Mouse (Mus musculus): Measurements from ENCODE around the gene Prr5.

The Prr5 gene

GRCm38 (mm10) chr15:84668938-84669747 lies at the start of gene Prr5:
Gene Prr5 (plus strand): TSS chr15:84669620.
- WGBS: 78% methylated on average over 14 of the region's 14 CpGs

DNA sequence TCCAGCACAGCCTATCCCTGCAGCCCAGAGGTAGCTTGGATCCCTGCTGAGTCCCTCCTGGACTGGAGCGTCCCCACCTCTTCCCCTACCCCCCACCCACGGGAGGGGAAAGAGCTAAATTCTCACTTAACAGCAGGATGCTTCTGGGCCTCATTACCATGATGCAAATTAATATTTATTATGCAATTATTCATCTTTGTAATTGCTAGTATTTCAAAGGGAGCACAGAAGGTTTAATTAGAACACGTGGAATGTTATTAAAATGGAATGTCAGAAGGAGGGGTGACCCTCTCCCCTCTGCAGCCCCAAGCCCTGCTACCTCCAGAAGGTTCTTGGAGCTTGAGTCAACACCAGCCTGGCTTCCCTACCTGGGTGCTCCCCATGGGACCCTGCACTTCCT lies 49.4 kb upstream of the Prr5 start:
- WGBS: 62% methylated on average over 3 of the region's 3 CpGs

- WGBS: 43% methylated on average over 14 of the region's 14 CpGs
These were observed 47.5 kb upstream of the Prr5 start for GRCm38 (mm10) chr15:84621722-84622428.

- 69% methylated on average over 9 of the region's 9 CpGs for WGBS
These were observed 44.5 kb upstream of the Prr5 start for GRCm38 (mm10) chr15:84624870-84625269.

DNA sequence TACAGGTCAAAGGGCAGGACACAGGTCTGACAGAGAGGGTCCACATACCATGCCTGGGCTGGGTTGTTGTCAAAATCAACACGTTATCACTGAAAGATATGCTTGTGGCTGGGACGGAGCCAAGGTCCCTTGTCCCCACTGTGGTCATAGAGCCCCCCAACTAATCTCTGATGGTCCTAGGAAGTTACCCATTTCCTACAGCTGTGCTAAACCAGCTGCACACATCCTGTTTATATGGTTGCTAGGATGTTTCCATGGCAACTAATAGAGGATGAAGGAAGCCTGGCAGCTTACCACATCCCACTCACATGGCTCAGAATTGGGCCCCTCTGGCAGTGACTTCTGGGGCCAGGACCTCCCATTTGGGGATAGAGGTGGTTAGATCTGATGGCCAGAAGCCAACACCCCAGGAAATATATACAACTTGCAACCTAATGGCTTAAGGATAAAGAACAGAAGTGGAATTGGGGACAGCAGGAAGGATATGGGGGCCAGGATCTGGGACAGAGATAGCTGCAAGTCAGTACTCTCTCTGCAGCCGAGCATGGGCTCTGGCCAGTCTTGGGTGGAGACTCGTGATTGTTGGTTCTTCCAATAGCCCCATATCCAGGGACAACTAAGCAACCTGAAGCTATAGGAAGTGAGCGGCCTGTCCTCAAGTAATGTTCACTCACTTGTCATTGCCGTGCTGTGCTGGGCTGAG lies 43.6 kb upstream of the Prr5 start:
- WGBS: 76% methylated on average over 6 of the region's 6 CpGs

- WGBS: 56% methylated on average over 5 of the region's 5 CpGs
These were observed 42.1 kb upstream of the Prr5 start for GRCm38 (mm10) chr15:84627308-84627707.

GRCm38 (mm10) chr15:84629680-84630079 lies 39.7 kb upstream of the Prr5 start:
- WGBS: 41% methylated on average over 3 of the region's 3 CpGs

DNA sequence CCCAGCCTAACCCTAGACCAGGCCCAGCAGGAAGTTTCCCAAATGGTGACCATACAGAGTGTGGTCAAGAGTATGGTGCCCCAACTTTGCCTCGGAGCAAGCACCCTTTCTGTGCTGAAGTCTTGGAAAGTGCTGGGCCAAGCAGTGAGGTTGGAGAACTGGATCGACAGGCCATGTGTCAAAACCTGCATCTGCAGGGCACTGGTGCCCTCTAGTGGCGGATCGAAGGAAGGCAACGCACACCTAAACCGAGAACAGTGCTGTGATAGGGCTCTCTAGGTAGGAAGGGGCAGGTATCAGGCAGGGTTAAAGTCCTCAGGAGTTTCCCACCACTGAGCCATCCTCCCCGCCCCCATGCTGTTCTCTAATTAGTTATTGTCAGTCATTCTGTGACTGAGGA lies 37.9 kb upstream of the Prr5 start:
- 2% methylated on average over 7 of the region's 7 CpGs for WGBS

DNA sequence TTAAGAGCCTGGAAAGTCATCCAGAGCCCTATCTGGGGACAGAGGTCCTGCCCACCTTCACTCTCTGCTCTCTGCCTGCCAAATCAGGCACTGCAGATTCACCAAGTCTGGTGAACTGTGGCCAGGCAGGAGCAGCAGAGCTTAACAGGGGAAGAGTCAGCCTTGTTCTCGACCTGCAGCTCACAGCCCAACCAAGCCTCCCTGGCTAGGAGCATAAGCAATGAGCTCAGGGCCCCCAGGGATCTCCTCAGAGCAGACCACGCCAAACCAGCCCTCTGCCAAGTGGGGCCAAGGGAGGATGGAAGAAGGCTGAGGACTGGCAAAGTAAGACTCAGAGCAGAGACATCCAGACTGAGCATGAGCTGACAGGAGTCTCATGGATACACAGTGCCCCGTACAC lies 35.1 kb upstream of the Prr5 start:
- 71% methylated on average over 3 of the region's 3 CpGs for WGBS

- WGBS: 72% methylated on average over 5 of the region's 5 CpGs
These were observed 30.4 kb upstream of the Prr5 start for GRCm38 (mm10) chr15:84639072-84639450.

GRCm38 (mm10) chr15:84639451-84640136 lies 29.8 kb upstream of the Prr5 start:
- 63% methylated on average over 6 of the region's 6 CpGs for WGBS

DNA sequence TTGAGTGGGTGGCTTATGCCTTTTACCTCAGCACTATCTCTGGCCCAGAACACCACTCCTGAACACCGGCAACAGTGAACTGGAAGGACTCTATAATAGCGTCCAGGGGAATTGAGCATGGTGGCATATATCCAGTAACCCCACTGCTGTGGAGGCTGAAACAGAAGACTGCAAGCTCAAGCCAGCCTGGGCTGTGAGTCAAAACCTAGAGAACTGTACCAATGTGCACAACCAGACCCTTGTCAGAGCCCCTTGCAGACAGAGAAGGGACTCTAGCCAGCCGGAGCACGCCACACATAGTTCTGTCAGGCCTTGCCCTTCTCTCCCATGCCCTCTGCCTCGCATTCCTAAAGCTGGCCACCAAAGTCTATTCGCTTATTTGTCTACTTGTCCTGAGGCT lies 28.7 kb upstream of the Prr5 start:
- WGBS: 72% methylated on average over 6 of the region's 6 CpGs

GRCm38 (mm10) chr15:84641127-84641526 lies 28.3 kb upstream of the Prr5 start:
- WGBS: 69% methylated on average over 5 of the region's 5 CpGs

DNA sequence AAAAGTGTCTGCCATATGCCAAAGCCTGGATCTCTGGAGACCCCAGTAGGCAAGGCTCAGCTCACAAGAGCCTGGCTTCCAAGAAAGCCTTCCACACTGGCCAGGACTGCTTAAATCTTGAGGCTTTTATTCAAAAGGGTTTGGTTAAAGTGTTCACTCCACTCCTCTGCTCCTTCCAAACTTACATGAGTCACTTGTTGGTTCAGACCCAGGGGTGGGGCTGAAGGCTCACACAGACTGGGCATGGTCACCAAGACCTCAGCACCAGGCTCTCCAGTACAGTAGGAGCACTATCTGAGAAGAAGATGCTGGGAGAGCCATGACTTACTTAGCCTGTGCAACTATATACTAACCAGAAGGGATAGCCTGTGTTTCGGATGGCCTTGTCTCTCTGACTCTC lies 27.5 kb upstream of the Prr5 start:
- 100% methylated on average over 1 of the region's 1 CpGs for whole genome bisulfite sequencing

GRCm38 (mm10) chr15:84643178-84643577 lies 26.2 kb upstream of the Prr5 start:
- WGBS: 57% methylated on average over 1 of the region's 1 CpGs

GRCm38 (mm10) chr15:84651481-84651880 lies 17.9 kb upstream of the Prr5 start:
- WGBS: 91% methylated on average over 6 of the region's 6 CpGs

GRCm38 (mm10) chr15:84653151-84653550 lies 16.3 kb upstream of the Prr5 start:
- 96% methylated on average over 7 of the region's 7 CpGs for WGBS

DNA sequence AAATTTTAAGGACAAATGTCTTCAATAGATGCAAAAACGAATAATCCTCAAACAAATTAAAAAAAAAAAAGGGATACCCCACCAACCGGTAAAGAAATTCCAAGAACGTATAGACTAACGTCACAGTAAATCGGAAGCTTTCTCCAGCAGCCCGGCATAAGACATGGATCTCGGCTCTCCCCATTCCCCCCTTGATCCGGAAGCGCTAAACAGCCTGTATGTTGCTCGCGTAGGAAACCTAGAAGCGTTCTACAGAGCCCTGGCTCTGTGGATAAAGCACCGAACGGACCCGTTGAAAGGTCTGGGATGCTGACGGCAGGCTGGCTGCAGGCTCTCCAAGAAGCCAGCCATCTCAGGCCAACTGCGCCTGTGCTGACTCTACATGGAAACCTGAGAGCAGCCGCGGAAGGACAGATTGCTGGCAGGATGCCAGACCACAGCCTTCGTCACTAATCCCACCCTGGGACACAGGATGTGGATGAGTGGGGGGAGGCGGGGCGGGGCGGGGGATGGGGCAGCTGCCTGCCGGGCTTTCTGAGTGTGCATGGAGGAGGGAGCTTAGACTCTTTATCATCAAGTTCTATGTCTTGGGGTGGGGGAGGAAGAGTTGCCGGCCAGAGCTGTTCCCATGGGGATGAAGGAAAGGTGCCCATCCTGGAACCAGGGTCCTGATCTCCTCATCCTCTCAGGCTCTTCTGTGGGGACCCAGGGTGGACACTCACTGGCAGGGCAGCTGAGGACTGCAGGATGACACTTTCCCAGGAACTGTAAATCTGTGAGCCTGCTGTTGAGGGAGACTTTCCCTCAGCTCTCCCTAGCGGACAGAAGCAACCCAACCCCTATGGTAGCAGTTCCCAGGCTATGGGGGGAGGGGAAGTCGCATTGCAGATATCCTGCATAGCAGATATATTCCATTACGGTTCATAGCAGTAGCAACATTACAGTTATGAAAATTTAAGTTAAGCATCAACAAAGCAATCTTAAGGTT lies 15.1 kb upstream of the Prr5 start:
- 7% methylated on average over 28 of the region's 28 CpGs for WGBS

GRCm38 (mm10) chr15:84654975-84655374 lies 14.4 kb upstream of the Prr5 start:
- WGBS: 79% methylated on average over 10 of the region's 10 CpGs

DNA sequence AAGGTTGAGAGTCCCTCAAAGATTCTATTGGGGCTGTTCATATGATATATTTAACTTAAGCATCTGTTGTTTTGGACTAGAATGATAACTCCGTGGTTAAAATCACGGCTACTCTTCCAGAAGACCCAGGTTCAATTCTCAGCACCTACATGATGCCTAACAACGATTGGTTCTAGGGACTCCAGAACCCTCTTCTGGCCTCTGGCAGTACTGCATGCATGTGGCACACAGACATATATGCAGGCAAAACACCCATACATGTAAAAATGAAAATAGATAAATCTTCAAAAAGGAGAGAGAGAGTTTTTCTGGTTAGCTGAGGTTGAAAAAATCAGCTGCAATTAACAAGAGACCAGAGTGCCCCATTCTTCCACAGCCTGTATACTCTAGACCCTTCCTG lies 12.7 kb upstream of the Prr5 start:
- WGBS: 81% methylated on average over 3 of the region's 3 CpGs
